Mouse (Mus musculus) gastrocnemius, adult 8-10 months (tissue): ENCODE data around the gene Ppp1r12b. TPM values are rescaled to one million over a fixed set of nuclear protein-coding genes. Genes with fewer than 3 reads are reported as not detected.

ENCODE experiments used
- DNase-seq, 2 experiments: peaks; one replicate each; pipeline ENCODE4 v3.0.0; 2022; ENCODE audit warnings: low spot score in 2 of 2
- total RNA-seq, 4 experiments: library from RNA; stranded (reverse); gene quantifications; 2 replicates each; pipeline ENCODE4 v1.2.4; 2022

Ppp1r12b gene
- total RNA-seq, 4 experiments from 2014 or later, result 167 to 191 (median 183) TPM

GRCm38 (mm10) chr1:134803286-134804117 is 152.2 kb downstream of the Ppp1r12b start:
- peak; percentile 57 to 61 for DNase-seq

GRCm38 (mm10) chr1:134801758-134802157 is 154.0 kb downstream of the Ppp1r12b start:
- DNase-seq, result no peak

GRCm38 (mm10) chr1:134796536-134796935 is 159.2 kb downstream of the Ppp1r12b start:
- no peak for DNase-seq

GRCm38 (mm10) chr1:134796076-134796475 is 159.7 kb downstream of the Ppp1r12b start:
- no peak for DNase-seq

DNA sequence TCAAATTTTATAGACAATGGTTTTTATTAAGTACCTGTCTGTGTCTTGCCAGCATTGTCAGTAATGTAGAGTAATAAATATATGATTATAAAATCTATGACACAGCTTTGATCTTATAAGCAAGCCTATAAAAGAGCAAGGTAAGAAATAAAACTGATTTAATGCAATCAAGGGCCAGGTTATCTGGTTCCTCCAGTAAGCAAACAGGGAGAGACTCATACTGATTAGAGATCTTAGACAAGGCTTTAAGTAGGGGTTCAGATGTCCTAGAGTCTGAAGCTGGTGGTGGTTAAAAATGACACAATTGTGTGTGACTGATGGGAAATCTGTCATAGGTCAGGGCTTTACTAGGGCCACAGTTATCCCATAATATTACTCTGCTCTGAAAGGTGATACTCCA is 164.3 kb downstream of the Ppp1r12b start:
- DNase-seq, result no peak

DNA sequence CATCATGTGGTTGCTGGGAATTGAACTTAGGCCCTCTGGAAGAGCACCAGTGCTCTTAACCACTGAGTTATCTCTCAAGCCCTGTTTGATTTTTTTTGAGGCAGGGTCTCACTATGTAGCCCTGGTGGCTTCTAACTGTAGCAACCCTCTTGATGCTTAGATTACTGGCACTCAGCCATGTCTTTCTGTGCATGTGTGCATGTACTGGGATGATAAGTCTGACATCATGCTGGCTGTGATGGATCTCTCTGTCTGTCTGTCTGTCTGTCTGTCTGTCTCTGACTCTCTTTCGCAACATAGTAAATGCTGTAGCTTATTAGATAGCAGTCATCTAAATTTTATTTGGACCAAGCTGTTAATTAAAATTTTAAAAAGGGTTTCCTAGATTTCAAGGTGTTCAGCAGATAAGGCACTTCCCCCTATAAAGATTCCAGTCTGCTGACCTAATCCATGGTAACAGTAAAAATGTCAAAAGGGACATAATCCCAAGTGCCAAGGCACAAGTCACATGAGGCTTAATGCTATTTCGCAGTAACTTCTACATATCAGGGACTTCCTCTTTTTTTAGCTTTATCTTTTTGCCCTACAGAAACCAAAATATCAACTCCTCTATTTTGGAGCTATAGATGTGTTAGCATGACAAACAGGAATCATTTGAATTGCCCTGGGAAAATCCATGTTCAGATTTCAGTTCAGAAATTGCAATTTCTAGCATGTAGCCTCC is 164.9 kb downstream of the Ppp1r12b start:
- no peak for DNase-seq

GRCm38 (mm10) chr1:134788096-134788495 is 167.6 kb downstream of the Ppp1r12b start:
- no peak for DNase-seq

GRCm38 (mm10) chr1:134784911-134785310 is 170.8 kb downstream of the Ppp1r12b start:
- no peak for DNase-seq

DNA sequence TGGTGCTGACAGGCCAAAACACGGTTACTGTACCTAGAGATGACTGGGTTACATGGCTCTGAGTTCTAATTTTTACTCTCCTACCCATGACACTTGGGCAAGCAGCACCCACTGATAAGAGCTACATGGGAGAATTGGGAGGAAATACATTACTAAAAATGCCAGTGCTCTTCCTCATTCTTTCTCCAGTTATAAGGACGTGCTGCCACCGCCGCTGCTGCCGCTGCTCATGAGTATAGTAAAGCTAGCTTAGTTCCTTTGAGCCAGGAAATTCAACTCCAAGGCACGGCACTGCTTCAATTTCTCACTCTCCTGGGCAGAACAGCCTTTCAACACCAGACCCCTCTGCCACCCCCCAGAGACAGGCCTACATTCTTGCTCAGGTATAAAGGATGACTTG is 171.3 kb downstream of the Ppp1r12b start:
- DNase-seq, result no peak

DNA sequence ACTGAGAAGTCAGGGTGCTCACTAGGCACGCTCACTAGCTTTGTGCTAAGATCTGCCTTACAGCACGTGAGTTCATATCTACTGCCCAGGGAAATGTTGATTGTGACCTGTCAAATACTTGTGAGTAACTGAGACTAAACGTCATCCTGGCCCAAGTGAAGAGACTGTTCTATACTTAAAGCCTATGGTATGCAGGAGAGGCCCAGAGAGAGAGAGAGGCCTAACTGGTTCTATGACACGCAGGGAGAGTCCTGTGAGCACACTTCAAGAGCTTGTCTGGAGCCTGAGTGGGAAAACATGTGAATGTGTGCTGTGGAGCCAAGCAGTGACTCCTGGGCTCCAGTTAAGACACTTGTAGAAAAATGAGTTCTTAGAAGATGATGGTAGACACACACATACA is 171.8 kb downstream of the Ppp1r12b start:
- no peak for DNase-seq

DNA sequence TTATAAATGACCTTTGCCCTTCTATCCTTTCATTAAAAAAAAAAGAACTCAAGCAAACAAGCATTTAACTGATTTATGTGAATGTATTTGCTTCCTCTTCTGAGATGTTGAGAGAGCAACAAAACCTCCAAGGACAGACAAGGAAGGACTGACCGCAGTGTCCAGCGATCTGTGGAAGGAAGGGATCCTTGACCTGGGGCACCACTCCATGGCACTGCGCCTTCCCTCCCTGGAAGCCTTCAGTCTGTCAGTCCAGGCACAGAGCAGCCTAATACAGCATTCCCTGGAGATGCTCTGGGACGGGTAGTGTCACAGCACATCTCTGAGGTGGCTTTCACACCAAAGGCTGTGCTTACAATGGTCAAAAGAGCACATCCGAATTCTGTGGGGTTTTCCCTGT is 172.9 kb downstream of the Ppp1r12b start:
- DNase-seq, result no peak

- DNase-seq, result no peak
Measured at GRCm38 (mm10) chr1:134777936-134778548, 177.7 kb downstream of the Ppp1r12b start.

GRCm38 (mm10) chr1:134777201-134777885 is 178.4 kb downstream of the Ppp1r12b start:
- no peak for DNase-seq

DNA sequence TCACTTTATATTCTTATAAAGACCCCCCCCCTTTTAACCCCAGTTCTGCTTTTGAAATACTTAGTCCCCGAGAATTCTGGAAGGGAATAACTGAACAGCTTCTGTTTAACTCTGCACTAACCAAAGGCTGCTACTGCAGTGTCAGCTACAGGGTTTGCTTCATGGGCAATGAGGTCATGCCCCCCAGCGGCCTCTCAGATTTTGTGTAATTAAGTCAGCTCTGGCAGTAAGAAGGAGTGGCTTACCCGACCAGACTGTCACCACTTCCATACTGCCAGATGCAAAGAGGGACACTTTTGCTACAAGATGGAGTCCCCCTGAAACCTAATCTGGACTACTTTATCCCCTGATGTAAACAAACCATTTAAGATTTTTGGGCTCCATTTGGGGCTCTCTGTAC is 180.1 kb downstream of the Ppp1r12b start:
- DNase-seq, result no peak

- peak in 1 of 2 experiments; percentile 46 for DNase-seq
Measured at GRCm38 (mm10) chr1:134774728-134775287, 180.9 kb downstream of the Ppp1r12b start.

DNA sequence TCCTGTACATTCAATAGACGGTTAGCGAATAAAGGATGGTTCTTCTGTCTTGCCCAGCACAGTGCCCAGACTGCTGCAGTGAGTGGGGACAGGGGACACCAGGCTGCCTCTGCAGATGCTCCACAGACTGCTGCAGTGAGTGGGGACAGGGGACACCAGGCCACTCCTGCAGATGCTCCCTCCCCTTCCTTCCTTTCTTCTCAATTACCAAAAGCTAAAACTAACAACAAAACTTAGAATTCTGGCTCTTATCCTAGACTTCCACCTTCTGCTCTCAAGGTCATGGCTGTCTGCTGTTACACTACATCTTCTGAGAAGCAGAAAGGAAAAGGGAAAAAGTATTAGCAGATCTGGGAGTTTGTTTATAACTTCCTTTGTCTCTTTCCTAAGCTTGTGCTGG is 181.5 kb downstream of the Ppp1r12b start:
- DNase-seq, result no peak

GRCm38 (mm10) chr1:134773256-134773655 is 182.5 kb downstream of the Ppp1r12b start:
- no peak for DNase-seq

- DNase-seq, result no peak
Measured at GRCm38 (mm10) chr1:134772821-134773220, 182.9 kb downstream of the Ppp1r12b start.

DNA sequence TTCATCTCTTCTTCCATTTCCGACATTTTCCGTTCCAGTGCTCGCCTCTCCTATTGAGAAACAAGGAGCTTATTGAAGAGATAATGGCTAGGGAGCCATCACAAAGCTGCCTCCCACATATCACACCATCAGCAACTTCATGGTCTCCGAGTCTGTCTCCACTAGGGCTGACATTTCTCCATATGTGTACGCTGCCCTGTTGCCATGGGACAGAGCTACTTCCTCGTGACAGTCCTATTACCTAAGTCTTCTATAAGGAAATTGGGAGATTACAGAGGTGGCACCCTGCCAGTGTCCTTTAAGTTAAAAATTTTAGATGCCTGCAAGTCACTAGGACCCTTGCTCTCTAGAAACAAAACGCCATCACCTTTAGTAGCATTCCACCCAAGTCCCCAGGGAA is 183.7 kb downstream of the Ppp1r12b start:
- no peak for DNase-seq

GRCm38 (mm10) chr1:134771353-134771752 is 184.4 kb downstream of the Ppp1r12b start:
- peak; percentile 38 to 64 for DNase-seq

DNA sequence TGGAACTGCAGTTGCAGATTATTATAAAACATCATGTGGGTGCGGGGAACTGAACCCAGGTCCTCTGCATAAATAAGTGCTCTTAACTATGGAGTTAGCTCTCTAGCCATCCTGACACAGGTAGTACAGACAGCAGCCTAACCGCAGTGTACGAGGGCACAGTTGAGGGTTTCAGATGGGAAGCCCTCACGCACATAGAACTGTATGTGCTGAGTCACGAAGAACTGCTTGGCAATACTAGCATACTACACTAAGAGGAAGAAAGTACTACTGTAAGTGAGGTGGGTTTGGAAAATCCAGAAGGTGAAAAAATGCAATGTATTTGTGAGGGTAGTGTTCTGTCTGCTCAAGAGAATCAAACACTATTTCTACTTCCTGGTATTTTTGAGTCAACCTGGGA is 185.4 kb downstream of the Ppp1r12b start:
- DNase-seq, result no peak
